Mouse (Mus musculus) spleen, adult 2 months (tissue): ENCODE data around the gene Polr1b.

ENCODE experiments used
- CTCF ChIP-seq: fragments of 200-500 bp; IDR thresholded peaks from 2 replicates; pipeline ENCODE4 v1.5.1; 2011; ENCODE audit warnings: mild to moderate bottlenecking, inconsistent platforms; ENCODE audit not compliant: insufficient read depth, insufficient read length, insufficient replicate concordance; ENCODE audit errors: extremely low read depth
- POLR2A ChIP-seq: fragments of 200-500 bp; IDR thresholded peaks from 2 replicates; pipeline ENCODE4 v1.6.1; 2011; ENCODE audit warnings: low read depth, low read length, inconsistent platforms

DNA sequence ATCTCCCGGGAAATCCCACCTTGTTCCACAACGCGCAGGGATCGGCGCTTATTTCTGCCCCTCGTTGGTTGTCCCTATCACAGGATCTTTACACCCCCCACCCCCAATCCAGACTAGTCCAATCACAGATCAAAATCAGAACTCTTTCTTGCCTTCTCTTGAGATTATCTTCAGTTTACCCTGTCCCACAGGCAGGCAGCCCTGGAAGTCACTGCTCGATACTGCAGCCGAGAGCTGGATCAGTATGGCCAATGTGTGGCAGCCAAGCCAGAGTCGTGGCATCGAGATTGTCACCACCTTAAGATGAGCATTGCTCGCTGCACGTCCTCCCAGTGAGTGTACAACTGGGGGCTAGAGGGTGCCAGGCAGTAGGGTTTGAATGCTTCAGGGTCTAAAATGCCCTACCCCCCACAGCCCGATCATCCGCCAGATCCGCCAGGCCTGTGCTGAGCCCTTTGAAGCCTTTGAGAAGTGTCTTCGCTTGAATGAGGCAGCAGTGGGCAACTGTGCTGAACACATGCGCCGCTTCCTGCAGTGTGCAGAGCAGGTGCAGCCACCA is 29.3 kb downstream of the Polr1b start:
- TF ChIP-seq POLR2A (no peak), CTCF (no peak)
